Mouse (Mus musculus) thymus, adult 18-20 months (tissue): ENCODE measurements around the gene Ppp2r3c.
"Not testable (repeated sequence)": the region's sequence is repeated elsewhere in the genome, so short reads cannot be mapped to it uniquely, and the experiment has no call there.

Source experiments
- DNase-seq, 2 experiments: peaks; one replicate each; pipeline ENCODE4 v3.0.0; 2022; ENCODE audit warnings: mixed read lengths in 2 of 2

Gene Ppp2r3c

DNA sequence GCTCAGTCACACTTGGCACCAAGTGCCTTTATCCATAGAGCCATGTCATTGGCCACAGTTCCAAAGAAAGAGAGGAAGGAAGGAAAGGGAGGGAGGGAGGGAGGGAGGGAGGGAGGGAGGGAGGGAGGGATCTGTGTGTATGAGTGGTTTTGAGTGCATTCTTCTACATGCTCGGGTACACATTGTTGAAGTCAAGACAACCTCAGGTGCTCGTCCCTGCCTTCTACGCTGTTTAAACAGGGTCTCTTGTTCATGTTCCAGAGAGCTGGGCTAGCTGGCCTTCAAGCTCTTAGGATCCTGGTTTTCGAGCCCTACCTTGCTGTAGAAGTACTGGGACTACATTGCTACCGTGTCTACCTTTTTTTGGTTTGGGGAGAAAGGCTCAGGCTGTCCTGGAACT lies 39.4 kb downstream of the Ppp2r3c start:
- not testable (repeated sequence) for DNase-seq

DNA sequence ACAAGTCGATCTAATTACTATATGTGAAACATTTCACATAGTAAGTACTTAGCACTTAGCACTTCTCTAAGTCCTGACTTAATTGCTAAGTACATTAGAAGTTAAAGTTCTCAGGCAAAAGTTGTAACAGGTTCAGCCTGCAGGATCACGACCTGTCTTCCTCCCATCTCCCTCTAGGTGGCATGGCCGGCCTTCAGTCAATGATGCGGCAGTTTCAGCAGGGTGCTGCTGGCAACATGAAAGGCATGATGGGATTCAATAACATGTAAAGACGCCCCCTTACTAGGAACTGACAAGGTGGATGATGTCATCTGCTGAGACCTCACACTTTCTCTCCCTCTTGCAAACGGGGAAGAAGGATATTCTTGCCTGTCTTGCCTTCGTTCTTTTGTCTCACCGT lies 40.8 kb downstream of the Ppp2r3c start:
- DNase-seq = not testable (repeated sequence)

DNA sequence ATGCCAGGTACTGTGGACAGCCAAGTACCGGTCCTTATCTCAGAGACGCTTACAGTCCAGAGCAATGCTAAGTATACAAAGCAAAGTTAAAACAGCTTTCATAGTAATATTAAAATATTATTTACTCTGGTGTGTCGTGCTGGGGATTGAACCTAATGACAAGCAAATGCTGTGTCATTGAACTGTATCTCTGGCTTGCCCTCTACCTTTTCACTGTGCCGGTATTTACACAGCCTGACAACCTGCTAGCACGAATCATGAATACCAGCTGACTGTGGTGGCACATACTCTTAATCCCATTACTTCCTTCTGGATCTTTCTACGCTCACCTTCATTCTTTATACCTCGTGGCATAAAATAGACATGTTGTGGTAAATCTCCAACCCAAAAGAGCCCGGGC lies 60.6 kb downstream of the Ppp2r3c start:
- not testable (repeated sequence) for DNase-seq

DNA sequence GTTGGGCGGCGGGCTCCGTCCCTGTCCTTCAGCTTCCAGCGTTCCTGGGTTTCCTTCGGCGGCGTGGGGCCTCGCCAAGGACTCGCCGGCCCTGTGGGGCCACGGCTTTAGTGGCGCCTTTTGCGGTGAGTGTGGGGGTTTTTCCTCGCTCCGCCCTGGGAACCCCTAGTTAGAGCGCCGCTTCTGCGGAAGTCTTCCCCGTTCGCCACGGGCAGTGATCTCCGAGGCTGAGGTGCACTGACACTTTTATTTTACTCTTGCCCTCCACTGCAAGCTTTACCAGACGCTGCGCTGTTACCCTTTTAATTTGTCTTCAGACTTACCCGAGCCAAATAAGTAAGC lies 72.3 kb downstream of the Ppp2r3c start:
- peak; percentile 5 to 12 for DNase-seq

DNA sequence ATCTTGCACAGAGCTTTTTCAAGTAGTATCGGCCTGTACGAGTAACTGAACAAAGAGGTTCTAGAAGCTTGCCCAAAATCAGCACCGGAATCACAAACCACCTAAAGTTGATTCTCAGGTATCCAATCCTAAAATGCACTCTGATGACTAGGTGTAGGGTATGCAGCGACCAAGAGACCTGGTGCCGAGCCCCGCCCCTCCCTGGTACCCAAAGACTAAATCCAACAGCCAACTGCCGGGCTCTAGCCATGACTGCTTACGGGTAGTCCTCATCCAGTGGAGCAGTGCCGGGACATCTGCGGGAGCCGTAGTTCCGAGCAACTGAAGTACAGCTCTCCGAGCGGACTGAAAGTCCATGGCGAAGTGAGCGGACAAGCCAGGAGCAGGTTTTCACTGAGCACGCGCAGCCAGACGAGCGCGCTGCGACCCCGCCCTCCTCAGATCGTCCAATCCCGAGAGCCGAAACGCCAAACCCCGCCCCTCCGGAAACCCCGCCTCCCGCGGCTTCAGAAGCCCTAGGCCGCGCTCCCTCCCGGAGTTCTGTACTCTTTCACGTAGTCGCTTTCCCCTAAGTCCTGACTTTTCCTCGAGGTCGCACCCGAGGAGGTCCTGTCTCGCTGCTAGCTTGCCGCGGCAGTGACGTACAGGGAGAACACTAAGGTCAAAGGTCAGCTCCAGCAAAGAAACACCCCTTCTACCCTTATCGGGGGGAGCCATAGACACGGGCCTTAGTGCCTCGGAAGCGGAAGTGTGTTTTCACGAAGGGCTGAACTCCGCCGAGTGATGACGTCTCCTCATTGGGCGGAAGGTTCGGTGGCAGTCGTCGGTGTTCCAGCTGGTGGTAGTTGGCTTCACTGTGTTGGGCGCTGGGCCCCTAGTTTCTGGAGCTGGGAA lies 72.9 kb downstream of the Ppp2r3c start, which contains the start of gene Srp54c:
TSS of gene Srp54c (plus strand) at position 543 of the 894 bp plus-strand sequence.
- not testable (repeated sequence) for DNase-seq
